In the genomic region with DNA sequence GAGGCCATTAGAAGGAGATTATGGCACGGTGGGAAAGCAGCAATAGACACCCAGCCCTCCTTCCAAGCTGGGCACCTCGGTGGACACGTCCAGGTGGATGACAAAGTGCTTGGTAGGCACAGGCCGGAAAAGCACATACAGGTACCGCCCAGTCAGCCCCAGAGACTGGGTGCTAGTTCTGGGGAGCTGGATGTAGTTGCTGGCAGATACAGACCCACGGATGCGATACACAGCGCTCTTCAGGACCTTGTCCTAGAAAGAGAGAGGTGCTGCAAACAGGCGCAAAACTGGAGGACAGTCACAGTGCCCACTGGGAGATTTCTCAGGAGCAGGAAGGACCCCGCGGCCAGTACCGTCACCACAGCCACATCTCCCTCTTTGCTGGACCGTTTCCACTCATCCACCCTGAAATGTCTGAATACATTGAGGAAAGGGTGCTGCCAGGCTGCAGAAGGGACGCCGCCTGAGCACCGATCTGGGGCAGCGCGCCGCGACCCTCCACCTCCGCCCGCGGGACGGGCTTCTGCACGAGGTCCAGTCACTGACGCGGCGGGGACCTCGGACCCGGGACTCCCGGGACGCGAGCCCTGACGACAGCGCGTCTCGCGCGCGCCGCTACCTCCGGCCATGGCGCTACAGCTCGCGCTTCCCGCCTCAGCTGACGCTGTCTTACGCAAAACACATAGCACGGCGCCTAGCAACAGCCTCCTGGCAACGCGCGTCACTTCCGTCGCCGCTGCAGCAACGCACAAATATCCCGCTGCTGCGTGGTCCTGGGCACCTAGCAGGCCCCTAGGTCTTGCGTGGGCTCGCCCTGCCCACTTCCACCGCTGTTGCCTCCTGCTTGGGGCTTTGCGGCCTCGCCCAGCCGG, we compare ENCODE assay signal across 1 mouse cellular context.
TF ChIP-seq lines count a peak whose summit lies in the region.

A gene (minus strand): TSS at position 670 of the 872 bp plus-strand sequence.

TF ChIP-seq in MEL, 35 proteins besides CTCF, POLR2A, EP300 and RAD21 (continued from another document):
- TF ChIP-seq E2F4 (IDR thresholded peaks at IDR 0.05; ENCODE audit: borderline replicate concordance, low read depth, low read length): peak; percentile 89; the same call in 1 of the 2 replicates
- TF ChIP-seq NRF1 (IDR thresholded peaks at IDR 0.05; ENCODE audit: insufficient read depth, low read depth, low read length, poor library complexity, severe bottlenecking): peak; percentile 49; the same call in 1 of the 2 replicates
- no peak for TF ChIP-seq UBTF (IDR thresholded peaks at IDR 0.05; ENCODE audit: borderline replicate concordance, insufficient read depth, low read depth, low read length)
- TF ChIP-seq TAL1 (IDR thresholded peaks at IDR 0.05; ENCODE audit: low read length): no peak
- no peak for TF ChIP-seq MAFK (IDR thresholded peaks at IDR 0.05; ENCODE audit: borderline replicate concordance, low read depth, low read length)
- peak; percentile 79 for TF ChIP-seq NELFE (IDR thresholded peaks at IDR 0.05; ENCODE audit: low read depth, low read length)
- no peak for TF ChIP-seq USF2 (IDR thresholded peaks at IDR 0.05; ENCODE audit: borderline replicate concordance in 1 of 2, insufficient read depth in 1 of 2, low read depth in 1 of 2, low read length in 2 of 2)
- no peak for TF ChIP-seq CHD2 (IDR thresholded peaks at IDR 0.05; ENCODE audit: low read length)
- TF ChIP-seq USF1 (IDR thresholded peaks at IDR 0.05; ENCODE audit: low read depth, low read length): 0 out of 2 replicates have a peak, but pooled peaks have one; percentile 36
- TF ChIP-seq RCOR1 (IDR thresholded peaks at IDR 0.05; ENCODE audit: low read depth, low read length): no peak
- no peak for TF ChIP-seq ZC3H11A (IDR thresholded peaks at IDR 0.05; ENCODE audit: low read depth, low read length)
- no peak; the same call in 1 of the 2 replicates for TF ChIP-seq KAT2A (conservative IDR thresholded peaks at IDR 0.05; ENCODE audit: low read depth, low read length)
- TF ChIP-seq GATA1 (IDR thresholded peaks at IDR 0.05; ENCODE audit: low read depth, low read length): no peak
- TF ChIP-seq ZMIZ1 (IDR thresholded peaks at IDR 0.05; ENCODE audit: low read depth, low read length): no peak; the same call in 1 of the 2 replicates
- TF ChIP-seq ZKSCAN1 (IDR thresholded peaks at IDR 0.05; ENCODE audit: low read depth, low read length): no peak
- peak; percentile 92 for TF ChIP-seq HCFC1 (IDR thresholded peaks at IDR 0.05; ENCODE audit: low read depth, low read length)
- TF ChIP-seq SMC3 (IDR thresholded peaks at IDR 0.05; ENCODE audit: low read depth, low read length): no peak
- no peak for TF ChIP-seq POLR2AphosphoS5 (IDR thresholded peaks at IDR 0.05; ENCODE audit: borderline replicate concordance, low read depth, low read length)
- no peak for TF ChIP-seq JUND (IDR thresholded peaks at IDR 0.05; ENCODE audit: low read depth, low read length)
- 0 out of 2 replicates have a peak, but pooled peaks have one; percentile 39 for TF ChIP-seq TCF12 (IDR thresholded peaks at IDR 0.05; ENCODE audit: low read depth, low read length)
- TF ChIP-seq POLR2AphosphoS2 (IDR thresholded peaks at IDR 0.05; ENCODE audit: low read length): 0 out of 2 replicates have a peak, but pooled peaks have one; percentile 13
- TF ChIP-seq GABPA (IDR thresholded peaks at IDR 0.05; ENCODE audit: low read depth, low read length): no peak
- TF ChIP-seq ELF1 (IDR thresholded peaks at IDR 0.05; ENCODE audit: low read depth, low read length): peak; percentile 84
